Mouse (Mus musculus) kidney, postnatal 14 days (tissue): ENCODE results near the gene Sptlc2.
A peak's percentile ranks its signal among the peaks of the same experiment; 100 is the strongest.

ENCODE experiments used
- DNase-seq: peaks from one replicate; pipeline ENCODE4 v3.0.0; 2022; ENCODE audit warnings: mixed read lengths

Sptlc2 gene

GRCm38 (mm10) chr12:87394316-87394715 lies 6.2 kb upstream of the Sptlc2 start:
- no peak for DNase-seq

- peak; percentile 34 for DNase-seq
Observed at GRCm38 (mm10) chr12:87393447-87394145, 5.4 kb upstream of the Sptlc2 start.

DNA sequence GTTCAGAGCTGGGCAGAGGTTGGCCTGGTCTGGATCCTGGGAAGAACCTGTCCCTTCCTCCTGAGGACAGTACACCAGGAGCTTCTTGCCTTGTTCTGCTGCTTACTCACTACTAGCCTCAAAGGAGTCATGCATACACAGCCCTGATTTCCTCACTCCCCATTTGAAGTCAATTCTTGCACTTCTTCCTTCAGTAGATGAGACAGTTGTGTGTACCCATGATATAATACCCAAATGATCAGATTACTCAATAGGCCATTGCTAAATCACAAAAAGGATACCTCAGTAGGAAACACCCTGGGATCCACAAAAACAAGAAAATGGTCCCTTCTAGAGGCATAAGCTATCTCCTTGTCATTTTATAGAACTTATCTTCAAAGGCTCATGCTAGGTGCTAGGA lies 3.2 kb upstream of the Sptlc2 start:
- no peak for DNase-seq

GRCm38 (mm10) chr12:87389231-87389630 lies 1.1 kb upstream of the Sptlc2 start:
- DNase-seq: no peak

- DNase-seq: peak; percentile 54
Observed at GRCm38 (mm10) chr12:87387171-87388121, 709 bp downstream of the Sptlc2 start.

DNA sequence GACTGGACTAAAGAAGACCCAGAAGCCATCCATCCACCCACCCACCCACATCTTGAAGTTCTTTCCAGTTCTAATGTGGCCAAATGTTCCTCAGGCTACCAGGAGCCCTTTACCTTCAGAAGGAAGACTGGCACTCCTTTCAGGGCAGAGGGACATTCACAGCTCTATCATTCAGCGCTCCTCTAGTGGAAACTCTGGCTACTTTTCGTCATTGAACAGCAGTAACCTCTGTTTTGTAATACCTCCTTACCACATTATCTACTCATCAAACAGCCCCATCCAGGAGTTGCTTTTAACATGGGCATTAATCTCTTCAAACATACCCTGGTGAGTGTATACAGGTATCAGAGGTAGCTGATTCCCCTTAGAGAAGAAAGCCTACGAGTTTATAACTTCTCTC lies 3.1 kb downstream of the Sptlc2 start:
- DNase-seq: no peak

DNA sequence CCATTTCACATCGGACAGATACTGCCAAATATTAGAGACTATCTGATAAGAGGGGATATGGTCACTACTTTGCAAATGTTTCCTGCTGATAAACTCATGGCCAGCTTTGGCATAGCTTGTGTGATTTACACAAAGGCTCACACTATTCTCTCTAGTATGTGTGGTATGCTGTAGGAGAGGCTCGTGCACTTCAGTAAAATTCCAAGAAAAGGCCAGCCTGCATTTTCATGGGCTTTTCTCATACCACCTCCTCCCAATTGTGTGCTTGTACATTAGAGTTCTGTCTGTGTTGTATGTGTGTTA lies 6.8 kb downstream of the Sptlc2 start:
- DNase-seq: no peak

DNA sequence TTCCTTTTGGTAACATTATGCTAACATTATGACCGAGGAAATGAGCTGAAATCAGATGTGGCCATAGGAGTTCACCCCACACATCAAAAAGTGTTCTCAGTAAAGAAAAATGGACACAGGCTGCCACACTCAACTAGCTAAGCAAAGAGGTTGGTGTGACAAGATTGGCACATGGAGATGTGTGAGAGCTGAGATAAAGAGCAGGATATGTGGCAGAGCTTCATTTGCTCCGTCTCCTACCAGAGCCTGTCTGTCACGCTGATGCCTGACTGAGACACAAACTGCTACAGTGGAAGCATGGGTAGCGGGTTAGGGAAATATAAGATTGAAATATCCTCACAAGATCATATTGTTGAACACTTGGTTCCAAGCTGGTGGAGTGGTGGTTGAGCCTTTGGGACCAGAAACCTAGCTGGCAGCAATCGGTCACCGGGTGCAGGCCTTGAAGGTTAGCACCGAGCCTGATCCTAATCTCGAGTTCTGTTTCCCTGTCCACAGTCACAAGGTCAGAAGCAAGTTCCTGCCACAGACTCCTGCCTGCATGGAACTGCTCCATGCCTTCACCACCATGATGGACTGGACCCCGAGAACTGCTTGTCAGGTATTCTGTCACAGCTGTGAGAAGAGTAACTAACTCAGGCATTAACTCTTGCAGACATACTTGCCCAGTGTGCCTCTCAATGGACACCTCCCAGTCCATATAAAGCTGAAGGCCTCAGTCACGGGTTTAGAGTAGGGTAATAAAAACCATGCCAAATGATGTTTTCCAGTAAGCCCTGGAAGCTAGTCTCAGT lies 7.4 kb downstream of the Sptlc2 start:
- no peak for DNase-seq

DNA sequence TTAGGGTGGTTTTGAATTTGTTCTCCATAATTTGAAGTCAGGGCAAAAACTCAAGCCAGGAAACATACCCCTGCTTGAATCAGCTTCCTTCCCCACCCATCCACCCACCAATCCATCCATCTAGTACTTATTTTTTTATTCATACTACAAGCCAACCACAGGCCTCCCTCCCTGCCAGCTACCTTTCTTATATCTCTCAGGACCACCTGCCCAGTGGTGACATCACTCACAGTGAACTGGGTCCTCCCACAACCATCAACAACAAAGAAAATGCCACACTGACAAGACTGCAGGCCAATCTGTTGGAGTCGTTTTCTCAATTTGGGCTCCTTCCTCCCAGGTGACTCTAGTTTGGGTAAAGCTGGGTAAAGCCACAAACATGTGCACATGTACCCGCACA lies 8.7 kb downstream of the Sptlc2 start:
- DNase-seq: no peak

GRCm38 (mm10) chr12:87374159-87374558 lies 14.0 kb downstream of the Sptlc2 start:
- no peak for DNase-seq

DNA sequence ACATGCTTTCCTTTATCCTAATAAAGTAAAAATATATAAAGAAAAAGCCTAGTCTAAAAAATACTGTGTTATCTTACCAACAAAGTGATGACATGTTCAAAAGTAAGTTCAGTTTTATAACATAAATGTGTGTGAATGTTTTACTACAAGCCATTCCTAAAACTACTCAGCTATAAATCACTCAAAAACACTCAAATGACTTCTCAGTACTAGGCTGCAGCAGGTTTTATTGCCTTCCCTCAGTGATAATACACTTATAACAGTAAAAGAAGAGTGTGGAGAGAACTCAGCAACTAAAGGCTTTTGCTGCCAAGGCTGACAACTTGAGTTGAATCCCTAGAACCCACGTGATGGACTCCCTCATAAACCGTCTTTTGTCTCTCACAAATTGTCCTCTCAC lies 18.8 kb downstream of the Sptlc2 start:
- DNase-seq: no peak

DNA sequence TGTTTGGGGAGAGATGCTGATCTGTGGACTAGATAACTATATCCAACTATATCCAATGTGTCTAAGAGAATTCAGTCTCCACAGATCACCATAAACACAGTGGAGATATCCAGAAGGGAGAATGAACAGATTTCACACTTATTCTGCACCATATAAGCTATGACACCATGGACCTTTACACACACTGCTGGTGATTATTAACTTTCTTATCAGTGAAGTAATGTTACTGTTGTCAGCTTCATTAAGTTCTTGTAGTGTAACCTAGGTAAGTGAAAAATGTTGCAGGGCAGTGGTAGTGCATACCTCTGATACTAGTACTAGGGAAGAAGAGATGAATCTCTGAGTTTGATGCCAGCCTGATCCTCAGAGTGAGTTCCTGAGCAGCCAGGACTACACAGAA lies 20.1 kb downstream of the Sptlc2 start:
- no peak for DNase-seq

GRCm38 (mm10) chr12:87365676-87366075 lies 22.5 kb downstream of the Sptlc2 start:
- no peak for DNase-seq

- DNase-seq: no peak
Observed at GRCm38 (mm10) chr12:87362111-87362510, 26.0 kb downstream of the Sptlc2 start.

GRCm38 (mm10) chr12:87348029-87348428 lies 40.1 kb downstream of the Sptlc2 start:
- no peak for DNase-seq

DNA sequence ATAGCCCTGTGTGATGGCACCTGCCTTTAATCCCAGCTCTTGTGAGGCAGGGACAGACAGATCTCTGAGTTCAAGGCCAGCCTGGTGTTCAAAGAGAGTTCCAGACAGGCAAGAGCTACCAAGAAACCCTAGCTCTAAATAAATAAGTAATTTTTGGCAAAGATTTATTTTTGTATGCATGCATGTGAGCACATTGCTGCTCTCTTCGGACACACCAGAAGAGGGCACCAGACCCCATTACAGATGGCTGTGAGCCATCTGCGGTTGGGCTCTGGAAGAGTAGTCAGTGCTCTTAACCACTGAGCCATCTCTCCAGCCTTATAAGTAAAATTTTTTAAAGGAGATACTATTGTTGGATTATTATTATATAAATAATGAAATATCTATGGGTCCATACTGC lies 40.6 kb downstream of the Sptlc2 start:
- no peak for DNase-seq

DNA sequence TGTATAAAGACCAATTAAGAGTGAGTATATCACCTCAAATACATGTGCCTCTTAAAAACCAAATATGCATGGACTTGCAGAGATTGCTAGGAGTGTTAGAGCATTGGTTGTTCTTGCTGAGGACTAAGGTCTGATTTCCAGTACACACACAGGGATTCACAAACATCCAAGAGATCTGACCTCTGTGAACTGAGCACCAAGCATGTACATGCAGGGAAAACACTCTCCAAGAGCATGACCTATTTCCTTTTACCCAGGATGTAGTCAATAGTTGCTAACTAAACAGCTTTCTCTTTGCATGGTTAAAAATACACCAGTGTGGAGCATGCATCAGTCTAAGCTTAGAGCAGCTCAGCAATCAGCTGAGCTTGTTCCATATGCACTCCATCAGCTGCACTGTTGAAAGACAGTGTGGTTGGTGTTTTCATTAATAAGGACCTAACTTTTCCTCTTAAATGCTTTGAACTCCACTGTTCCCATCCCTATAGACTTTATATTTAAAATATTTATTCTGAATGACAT lies 45.0 kb downstream of the Sptlc2 start:
- DNase-seq: no peak

GRCm38 (mm10) chr12:87338082-87338481 lies 50.1 kb downstream of the Sptlc2 start:
- no peak for DNase-seq

GRCm38 (mm10) chr12:87334886-87335285 lies 53.3 kb downstream of the Sptlc2 start:
- peak; percentile 20 for DNase-seq

GRCm38 (mm10) chr12:87333794-87334193 lies 54.4 kb downstream of the Sptlc2 start:
- no peak for DNase-seq

- peak; percentile 3 for DNase-seq
Observed at GRCm38 (mm10) chr12:87332511-87332910, 55.6 kb downstream of the Sptlc2 start.

DNA sequence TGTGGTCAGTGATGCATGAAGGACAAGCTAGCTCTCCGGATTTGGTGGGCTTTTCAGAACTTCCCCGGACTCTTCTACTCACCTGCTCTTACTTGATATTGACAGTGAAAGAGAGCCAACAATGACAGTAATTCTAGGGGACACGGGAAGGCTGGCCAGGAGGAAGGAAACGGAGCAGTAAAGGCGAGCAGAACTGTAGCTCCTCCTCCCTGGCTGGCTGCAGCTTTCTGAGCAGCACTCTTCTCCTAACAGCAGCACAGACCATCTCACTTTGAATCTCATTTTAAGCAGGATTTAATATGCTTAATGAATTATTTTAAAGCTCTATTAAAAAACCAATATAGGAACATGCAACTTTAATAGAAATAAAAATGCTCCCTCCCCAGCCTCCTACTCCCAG lies 56.2 kb downstream of the Sptlc2 start:
- DNase-seq: no peak

- DNase-seq: peak; percentile 6
Observed at GRCm38 (mm10) chr12:87331053-87331456, 57.1 kb downstream of the Sptlc2 start.
